Mouse (Mus musculus) gastrocnemius, adult 8-10 months (tissue): Measurements from ENCODE around the gene Wscd2. TPM values are rescaled to one million over a fixed set of nuclear protein-coding genes. Genes with fewer than 3 reads are reported as not detected.

Experiments
- DNase-seq, 2 experiments: peaks; one replicate each; pipeline ENCODE4 v3.0.0; 2022; ENCODE audit warnings: low spot score in 2 of 2
- total RNA-seq, 4 experiments: library from RNA; stranded (reverse); gene quantifications; 2 replicates each; pipeline ENCODE4 v1.2.4; 2022

Gene Wscd2
- total RNA-seq, 4 experiments from 2014 or later, result 0.13 to 0.29 (median 0.15) TPM

DNA sequence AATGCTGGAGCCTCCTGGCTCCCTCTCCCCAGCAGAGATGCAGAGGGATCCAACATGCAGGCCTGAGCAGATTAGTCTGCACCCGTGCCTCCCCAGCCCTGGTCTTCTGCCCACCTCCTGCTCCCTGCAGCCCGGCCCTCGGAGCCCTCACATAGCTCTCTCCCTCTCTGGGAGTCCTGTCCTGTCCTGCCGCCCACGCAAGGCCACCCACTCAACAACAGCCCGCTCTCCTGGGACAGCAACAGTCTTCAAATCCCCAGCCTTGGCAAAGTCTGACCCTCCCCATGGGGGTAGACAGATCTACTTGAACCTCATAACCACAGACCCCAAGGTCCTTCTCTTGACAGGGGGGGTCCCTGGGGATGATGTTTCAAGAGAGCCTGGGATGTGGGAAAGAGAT is 120.4 kb downstream of the Wscd2 start:
- DNase-seq, result no peak

DNA sequence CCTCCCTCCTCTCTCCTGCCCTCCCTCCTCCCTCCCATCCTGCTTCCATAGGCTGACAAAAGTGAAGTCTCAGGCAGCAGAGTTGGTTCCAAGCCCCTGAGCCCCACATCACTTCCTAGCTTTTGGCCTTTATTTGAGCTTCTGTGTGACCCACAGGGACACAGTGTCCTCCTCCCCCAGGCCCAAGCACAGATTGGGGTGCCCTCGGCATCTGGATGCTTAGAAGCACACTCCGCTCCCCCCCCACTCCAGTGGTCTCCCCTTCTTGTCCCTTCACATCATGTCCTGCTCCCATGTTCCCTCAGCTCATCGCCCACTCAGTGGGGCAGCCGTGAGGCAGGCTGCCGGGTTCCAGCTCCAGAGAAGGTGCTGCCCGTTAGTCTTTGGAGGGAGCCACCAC is 121.0 kb downstream of the Wscd2 start:
- DNase-seq, result no peak

DNA sequence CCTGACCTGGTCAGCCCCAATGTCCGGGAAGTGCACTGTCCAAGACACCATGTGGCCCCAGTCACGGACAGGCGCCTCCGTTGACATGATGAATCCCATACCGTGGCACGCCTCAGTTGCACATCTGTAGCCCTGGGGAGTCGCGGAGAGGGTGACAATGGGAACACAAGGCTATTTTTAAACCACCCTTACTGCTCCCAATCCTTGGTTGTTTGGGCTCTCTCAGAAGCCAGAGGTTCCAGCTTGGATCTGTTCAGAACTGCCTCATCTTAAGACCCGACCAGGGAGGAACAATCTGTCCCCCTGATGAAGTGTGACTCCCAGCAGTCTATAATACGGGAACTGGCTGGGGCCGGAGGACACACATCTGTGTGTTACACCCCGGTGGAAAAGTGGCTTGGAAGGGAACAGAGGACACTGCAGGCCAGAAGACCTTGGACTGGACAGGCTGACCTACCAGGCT is 121.7 kb downstream of the Wscd2 start:
- peak in 1 of 2 experiments; percentile 31 for DNase-seq

DNA sequence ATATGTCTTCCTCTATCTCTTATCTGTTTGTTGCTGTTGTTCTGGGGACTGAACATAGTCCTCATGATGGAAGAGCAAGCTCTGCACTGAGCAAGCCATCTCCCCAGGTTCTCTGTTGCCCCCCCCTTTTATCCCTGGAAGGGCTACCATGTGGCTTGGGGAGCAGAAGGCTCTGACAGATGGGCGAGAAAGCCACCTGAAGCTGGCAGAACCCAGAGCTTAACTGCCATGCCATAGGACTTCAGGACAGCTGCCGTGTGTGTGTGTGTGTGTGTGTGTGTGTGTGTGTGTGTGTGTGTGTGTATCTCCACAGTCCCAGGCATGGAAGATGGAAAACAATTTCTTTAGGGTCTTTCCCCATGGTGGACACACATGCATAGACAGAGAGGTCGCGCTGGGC is 128.6 kb downstream of the Wscd2 start:
- DNase-seq, result no peak

DNA sequence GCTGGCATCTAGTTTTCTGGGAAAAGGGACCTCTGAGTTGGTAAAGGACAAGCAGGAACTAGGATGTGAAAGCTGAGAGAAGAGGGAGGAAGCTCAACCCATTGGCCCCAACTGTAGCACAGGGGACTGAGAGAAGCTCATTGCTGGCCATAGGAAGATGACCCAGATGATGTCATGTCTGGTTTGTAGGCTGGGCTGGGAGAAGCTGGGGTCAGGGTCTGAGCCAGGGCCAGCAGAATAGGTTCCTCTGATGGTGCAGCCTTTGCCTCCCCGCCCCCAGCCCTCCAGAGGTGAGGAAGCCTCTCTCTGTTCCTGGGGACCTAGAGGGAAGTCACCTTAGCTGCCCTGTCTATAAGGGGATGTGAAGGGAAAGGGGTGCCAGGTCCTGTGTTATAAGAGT is 129.0 kb downstream of the Wscd2 start:
- no peak for DNase-seq

DNA sequence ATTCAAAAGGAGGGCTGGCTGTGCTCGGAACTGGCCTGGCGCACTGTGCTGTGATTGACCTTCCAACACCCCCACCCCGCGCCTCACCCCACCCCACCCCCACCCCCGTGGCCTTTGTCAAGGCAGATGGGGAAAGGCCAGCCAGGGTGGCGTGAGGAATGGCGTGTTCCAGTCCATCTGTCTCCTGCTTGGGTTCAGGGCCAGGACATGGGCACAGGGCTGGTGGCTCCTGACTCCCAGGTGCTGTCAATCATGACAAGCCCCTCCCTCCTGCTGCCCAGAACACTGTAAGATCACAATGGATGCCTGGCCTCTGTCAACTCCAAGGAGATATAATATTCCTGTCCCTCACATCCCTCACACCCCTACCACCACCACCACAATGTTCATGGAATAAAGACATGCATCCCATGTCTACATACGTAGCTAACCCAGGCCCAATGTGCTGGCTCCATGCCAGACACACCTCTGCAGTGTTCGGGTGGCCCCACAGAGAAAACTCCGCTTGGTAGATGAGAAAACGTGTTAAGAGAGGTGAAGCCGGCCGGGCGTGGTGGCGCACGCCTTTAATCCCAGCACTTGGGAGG is 130.1 kb downstream of the Wscd2 start:
- no peak for DNase-seq

DNA sequence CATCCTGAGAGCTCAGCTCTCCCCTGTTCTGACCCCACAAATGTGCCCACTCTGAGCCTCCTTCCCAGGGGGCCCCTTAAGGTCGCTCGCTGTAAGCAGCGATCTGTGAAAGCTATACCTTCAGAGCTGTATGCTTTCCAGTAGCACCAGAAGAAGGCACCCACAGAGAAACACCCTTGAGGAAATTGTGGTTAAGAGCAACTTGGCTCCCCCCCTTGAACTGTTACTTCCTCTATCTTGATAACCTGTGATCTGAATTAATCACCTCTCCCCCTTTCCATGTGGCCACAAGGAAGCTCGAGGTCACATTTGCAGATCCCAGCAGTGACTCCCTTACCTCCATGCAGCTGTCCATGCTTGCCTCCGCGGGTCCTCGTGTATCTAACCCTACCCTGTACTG is 130.9 kb downstream of the Wscd2 start:
- DNase-seq, result no peak

DNA sequence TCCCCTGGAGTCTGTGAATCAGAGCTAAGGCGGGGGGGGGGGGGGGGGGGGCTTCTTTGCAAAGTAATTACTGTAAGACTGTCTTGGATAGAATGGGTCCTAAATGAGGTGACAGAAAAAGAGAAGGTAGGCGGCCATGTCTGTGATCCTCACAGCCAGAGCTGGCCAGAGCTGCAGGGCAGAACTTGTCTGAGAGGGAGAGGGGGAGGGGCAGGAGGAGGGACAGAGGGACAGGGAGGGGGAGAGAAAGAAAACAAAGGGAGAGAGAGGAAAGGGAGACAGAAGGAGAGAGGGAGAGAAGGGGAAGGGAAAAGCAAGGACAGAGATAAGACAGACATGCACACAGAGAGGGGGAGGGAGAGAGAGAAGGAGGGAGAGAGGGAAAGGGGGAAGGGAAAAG is 132.9 kb downstream of the Wscd2 start:
- no peak for DNase-seq

DNA sequence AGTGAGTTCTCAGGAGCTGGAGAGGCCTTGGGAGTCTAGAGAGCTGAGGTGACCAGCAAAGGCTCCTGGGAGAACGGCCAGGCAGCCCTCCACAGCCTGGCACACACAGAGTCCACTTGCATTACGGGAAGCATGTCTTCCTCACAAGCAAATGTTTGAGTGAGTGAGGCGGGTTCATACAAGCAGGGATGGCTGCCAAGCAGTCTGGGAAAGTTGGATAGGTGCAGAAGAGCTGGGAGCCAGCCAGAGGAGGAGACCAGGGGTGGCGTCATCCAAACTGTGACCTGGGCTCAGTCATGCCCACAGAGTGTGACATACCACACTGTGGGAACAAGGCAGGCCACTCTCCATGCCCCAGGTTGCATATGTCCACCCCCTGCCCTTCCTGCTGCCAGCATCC is 134.9 kb downstream of the Wscd2 start:
- DNase-seq, result no peak

DNA sequence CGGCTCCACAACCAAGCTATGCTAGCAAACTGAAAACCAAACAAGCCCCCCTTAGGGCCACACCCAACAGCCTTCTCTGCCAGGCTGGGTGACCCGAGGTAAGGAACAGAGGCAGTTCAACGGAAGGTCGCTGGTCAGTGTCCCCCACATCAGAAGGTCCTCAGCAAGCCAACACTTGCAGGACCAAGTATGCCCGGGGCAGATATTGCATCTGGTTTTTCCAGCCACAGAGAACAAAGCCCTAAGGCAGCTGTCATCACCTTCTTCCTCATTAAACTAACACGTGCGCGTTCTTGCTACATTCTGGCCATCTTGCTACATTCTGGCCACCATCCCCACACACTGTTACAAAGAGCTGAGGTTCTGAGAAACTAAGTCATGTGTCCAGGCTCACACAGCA is 136.2 kb downstream of the Wscd2 start:
- DNase-seq, result no peak

DNA sequence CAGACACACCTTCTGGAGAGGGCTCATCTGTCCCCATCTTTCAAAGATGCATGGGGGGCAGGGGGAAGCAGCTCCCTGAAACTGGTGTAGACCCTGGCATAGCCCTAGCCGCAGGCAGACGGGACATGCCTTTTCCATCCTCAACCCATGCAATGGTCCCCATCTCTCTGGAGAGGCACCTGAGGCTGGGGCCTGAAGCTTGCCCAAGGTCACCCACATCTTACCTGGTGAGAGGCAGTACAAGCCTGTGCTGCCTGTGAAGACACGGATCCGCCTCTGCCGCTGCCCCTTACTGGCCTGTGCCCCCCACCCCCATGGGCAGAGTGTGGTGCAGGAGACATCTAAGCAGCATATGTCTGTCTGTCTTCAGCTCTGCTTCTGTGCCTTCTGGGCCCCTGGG is 136.9 kb downstream of the Wscd2 start:
- no peak for DNase-seq

DNA sequence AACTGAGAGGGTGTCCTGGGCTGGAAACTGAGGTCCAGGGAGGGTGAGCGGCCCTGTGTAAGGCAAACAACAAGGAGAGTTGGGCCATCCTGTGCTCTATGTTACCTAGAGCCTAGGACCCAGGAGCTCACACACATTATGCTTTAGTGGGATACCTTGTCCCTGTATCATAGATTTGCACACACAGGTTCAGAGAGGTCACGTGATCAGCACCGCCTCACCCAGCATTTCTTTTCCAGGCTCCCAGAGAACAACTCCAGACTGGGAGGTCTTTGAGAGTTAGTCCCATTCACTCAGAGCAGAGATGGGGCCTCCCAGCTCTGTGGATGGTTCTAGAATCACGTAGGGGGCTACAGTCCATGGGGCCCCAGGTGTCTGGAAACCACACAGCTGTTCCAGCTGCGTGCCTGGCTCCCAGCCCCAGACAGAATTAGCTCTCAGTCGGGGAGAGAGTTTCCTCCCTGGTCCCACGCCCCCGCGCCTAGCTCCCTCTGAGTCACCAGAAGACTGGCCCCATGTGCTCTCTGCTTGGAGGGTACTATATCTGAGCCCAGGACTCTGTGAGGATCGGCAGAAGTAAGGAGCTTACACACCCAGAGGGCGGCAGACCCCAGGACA is 137.8 kb downstream of the Wscd2 start:
- peak; percentile 32 to 48 for DNase-seq

DNA sequence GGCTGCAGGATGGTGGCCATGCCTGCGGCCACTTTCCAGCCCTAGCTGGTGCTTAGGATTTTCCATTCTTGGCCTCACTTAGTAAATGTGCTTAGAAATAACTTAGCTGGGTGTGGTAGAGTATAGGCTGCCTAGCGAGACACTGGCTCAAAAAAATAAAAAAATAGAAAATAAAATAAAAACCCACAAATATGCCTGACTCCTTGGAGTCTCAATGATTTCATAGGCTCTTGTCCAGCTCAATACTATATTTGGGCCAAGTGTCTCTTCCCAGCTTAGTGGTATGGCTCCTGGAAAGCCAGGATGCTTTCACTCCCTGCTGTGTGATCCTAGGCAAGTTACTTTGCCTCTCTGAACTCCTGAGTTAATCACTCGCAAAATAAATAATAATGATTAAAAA is 139.1 kb downstream of the Wscd2 start:
- no peak for DNase-seq

DNA sequence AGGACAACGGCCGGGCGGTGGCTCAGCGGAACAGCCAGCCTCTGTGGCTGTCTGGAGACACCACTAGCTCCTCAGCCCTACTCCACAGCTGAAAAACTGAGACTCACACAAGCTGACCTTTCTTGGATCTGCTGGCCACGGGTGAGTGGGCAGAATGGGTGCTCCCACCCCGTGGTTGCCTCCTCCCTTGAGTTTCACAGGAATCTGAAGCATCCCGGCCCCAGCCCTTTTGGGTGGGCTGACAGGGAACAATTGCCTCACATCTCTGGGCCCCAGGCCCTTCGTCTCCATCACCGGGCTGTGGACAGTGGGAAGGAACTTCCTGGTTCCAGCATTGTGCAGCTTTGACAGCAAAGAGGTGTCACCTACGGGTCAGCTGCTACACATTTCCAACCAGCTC is 140.0 kb downstream of the Wscd2 start:
- DNase-seq, result no peak

DNA sequence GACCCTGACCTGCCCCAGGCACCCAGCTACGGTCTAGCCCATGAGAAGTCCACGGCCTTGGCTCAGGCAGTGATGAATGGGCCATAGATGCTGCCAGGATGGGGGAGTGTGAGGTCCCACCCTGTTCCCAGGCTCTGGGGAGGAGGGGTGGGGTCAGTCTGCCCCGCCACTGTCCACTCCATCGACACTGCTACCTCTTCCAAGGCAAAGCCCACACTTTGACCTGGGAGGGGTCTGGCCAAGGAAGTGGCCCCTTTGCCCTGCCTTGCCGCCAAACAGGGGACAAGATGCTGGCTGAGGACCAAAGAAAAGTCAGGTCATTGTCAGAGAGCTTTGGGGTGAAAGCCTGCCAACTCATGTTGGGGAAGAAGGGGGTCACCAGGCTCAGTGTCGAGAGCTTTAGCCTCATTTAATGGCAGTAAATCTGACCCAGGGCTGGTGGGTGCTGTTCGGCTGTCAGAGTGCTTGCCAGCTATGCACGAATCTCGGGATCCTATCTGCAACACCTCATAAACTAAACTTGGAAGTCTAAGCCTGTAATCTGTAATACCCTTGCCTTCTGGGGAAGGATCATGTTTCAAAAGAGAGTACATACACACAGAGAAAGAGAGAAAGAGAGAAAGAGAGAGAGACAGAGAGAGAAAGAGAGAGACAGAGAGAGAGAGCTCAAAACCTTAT is 143.0 kb downstream of the Wscd2 start:
- no peak for DNase-seq

DNA sequence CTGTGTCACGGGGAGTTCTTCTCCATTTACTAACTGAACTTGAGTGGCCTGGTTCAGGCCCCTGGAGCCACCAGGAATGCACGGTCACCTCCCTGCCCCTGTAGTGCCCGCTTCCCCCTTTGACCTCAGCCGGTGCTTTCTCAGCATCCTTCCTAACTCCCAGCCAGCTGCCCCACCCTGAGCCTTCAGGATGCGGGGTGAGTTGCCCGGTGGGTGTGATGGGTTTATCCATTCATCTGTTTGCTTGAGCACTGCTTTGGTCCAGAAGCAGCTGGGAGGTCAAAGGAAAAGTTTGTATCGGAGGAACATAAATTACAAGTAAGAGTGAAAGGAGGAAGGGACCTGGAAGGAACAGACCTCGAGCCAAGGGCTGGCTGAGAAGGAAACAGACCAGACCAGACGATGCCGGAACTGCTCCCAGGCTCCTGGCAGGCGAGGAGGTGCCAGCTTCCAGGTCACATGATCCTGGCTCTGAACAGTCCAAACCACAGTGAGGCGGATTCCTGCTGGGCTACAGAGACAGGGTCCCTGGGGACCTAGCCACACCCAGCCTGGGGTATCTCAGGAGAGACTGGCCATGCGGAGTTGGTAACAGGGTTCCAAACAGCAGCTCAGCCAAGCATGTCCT is 144.0 kb downstream of the Wscd2 start:
- peak; percentile 63 to 68 for DNase-seq

DNA sequence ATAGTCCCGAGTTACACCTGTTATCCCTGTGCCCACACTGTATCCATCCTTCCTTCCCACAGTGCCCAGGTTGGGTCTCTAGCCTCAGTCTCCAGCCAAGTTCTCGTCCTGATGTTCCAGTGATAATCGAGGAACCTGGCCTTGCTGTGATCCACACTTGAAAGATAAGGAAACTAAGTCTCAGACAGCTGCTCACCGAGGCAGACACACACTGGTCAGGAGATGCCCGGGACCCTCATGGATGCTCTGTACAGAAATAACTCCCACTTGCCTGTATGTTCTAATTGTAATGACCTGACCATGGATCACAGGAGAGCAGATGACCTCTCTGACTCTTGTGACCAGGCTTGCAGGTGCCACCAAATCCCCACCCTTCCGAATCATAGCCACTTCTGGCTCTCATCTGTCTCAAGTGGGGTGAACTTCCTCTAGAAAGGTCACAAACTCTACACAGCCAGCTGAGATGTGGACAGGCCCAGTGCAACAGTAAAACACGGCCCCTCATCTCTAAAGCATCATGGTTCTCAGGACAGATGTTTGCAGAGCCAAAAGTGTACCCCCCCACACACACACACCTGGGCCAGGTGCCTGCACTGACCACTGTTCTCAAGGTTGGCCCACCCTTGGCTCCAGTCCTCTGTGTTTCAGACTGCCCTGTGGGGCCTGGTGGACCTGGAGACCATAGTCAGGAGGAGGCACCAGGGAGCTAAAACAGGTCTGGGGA is 144.9 kb downstream of the Wscd2 start:
- DNase-seq, result no peak

DNA sequence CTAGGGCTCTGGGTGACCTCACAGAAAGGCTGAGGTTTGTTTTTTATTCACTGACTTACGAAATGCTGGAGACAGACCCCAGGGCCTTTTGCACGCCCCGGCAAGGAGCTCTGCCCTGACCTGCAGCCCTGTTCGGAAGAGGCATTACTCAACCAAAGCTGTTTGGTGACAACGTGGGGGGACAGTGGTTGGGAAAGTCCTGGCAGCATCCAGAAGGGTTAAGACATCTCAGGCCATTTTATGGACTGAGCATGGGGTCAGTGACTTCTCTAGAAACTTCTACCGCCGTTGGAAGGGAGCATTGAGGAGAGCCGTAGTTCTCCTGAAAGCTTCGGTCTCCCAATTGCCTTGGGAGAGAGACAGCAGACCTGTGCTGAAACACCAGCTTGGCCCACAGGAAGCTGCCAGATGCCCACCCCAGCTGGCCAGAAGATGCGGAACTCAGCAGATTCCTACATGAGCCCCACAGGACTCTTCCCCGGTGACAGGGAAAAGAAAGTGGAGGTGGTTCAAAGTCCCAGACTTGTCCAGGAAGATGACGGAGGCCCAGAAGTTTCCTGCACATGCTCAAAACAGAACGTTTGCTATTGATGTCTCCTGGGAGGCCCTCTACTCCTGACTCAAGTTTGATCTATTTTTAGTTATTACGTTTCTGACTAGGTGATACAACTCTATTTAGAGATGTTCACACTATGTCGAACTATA is 145.9 kb downstream of the Wscd2 start:
- DNase-seq, result no peak

DNA sequence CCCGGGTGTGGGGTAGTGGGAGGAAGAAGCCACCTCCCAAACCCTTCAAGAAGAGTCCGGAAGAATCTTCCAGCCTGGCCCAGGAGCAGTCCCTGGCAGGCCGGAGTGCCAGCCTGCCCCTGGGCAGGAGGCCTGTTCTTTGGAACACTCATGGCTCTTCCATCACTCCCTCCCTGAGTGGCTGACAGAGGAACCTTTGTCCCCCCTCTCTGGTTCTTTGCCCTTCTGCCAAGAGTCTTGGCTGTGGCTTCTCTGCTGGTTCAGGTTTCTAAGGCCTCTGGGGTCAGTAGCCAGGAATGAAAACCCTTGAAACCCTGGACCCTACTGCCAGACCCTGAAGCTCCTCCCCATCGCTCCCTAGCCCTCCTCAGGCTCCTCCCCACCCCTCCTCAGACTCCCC is 147.5 kb downstream of the Wscd2 start:
- DNase-seq, result no peak

DNA sequence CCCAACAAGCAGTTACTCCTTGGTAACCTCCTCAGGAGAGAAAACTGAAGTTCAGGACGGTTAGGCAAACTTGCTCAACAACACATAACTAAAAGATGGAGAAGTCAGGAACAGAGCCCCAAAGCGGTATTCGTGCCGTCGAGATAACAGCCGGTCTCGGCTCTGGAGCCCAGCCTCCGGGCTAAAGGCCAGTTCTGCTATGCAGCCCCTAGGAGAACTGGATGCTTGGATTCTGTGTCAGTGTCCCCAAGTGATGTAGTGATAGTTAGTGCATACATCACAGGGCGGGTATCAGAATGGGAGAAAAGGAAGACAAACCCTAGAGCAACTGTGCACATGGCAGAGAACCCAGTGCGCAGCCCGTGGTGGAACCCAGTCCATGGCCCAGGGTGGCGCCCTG is 147.9 kb downstream of the Wscd2 start:
- no peak for DNase-seq

DNA sequence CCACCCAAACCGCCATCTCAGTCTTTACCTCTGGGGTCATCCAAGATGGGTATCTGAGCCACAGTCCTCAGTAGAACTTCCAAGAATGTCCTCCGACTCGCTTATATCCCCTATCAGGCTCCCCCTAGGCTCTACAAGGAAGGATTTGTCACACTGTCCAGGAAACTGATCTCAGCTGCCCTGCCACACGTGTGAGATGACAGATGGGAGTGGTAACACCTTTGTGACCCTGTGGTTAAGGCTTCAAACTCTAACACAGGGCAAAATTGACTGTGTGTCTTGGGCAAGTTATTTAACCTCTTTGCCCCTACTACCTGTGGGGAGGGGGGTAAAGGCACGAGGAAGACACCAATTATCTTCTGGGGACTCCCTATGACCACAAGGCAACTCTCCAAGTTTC is 149.0 kb downstream of the Wscd2 start:
- no peak for DNase-seq
